Mouse (Mus musculus) retina, adult 2 months (tissue): ENCODE data around the gene Gm44805.
"Not testable (repeated sequence)": the region's sequence is repeated elsewhere in the genome, so short reads cannot be mapped to it uniquely, and the experiment has no call there.

Experiments
- DNase-seq: peaks from one replicate; pipeline ENCODE4 v3.0.0-alpha.2; 2012; ENCODE audit warnings: low read depth, low spot score

Gm44805 gene

GRCm38 (mm10) chr7:19698907-19699826 lies 17.9 kb upstream of the Gm44805 start, which contains the start of gene Apoe:
TSS of gene Apoe (minus strand) at chr7:19699188.
- no peak for DNase-seq

GRCm38 (mm10) chr7:19697949-19698906 lies 17.0 kb upstream of the Gm44805 start:
- no peak for DNase-seq

- no peak for DNase-seq
These were observed 15.2 kb upstream of the Gm44805 start for GRCm38 (mm10) chr7:19696336-19696873.

- DNase-seq = no peak
These were observed 14.7 kb upstream of the Gm44805 start for GRCm38 (mm10) chr7:19695881-19696280.

GRCm38 (mm10) chr7:19695213-19695594 lies 14.0 kb upstream of the Gm44805 start:
- no peak for DNase-seq

- no peak for DNase-seq
These were observed 13.4 kb upstream of the Gm44805 start for GRCm38 (mm10) chr7:19694336-19695212.

GRCm38 (mm10) chr7:19693421-19693820 lies 12.2 kb upstream of the Gm44805 start:
- no peak for DNase-seq

- no peak for DNase-seq
These were observed 10.9 kb upstream of the Gm44805 start, which contains the start of gene Apoc1 for GRCm38 (mm10) chr7:19691873-19692865. TSS of gene Apoc1 (minus strand) at chr7:19692660.

- DNase-seq = no peak
These were observed 10.2 kb upstream of the Gm44805 start for GRCm38 (mm10) chr7:19691434-19691833.

- DNase-seq = no peak
These were observed 9.6 kb upstream of the Gm44805 start for GRCm38 (mm10) chr7:19690845-19691244.

- DNase-seq = no peak
These were observed 7.4 kb upstream of the Gm44805 start for GRCm38 (mm10) chr7:19688611-19689010.

GRCm38 (mm10) chr7:19688101-19688500 lies 6.9 kb upstream of the Gm44805 start:
- no peak for DNase-seq

- not testable (repeated sequence) for DNase-seq
These were observed 5.8 kb upstream of the Gm44805 start for GRCm38 (mm10) chr7:19686927-19687583.

GRCm38 (mm10) chr7:19686521-19686920 lies 5.3 kb upstream of the Gm44805 start:
- no peak for DNase-seq

GRCm38 (mm10) chr7:19685374-19685773 lies 4.2 kb upstream of the Gm44805 start:
- DNase-seq = no peak

GRCm38 (mm10) chr7:19683771-19684201 lies 2.6 kb upstream of the Gm44805 start:
- no peak for DNase-seq

- no peak for DNase-seq
These were observed 1.8 kb upstream of the Gm44805 start for GRCm38 (mm10) chr7:19682979-19683378.

GRCm38 (mm10) chr7:19680702-19681101 lies 521 bp downstream of the Gm44805 start:
- no peak for DNase-seq

- DNase-seq = no peak
These were observed 2.3 kb downstream of the Gm44805 start for GRCm38 (mm10) chr7:19678901-19679300.
